Mouse (Mus musculus): ENCODE data around the gene Olfr1204. TPM values are rescaled to one million over a fixed set of nuclear protein-coding genes. Genes with fewer than 3 reads are reported as not detected.

Gene Olfr1204
- total RNA-seq (2015; ENCODE audit: low replicate concordance), result 14.6 TPM in 1 of 2 replicates, not detected in the other
- not detected in 2 replicates for total RNA-seq (2017; ENCODE audit: low replicate concordance)

DNA sequence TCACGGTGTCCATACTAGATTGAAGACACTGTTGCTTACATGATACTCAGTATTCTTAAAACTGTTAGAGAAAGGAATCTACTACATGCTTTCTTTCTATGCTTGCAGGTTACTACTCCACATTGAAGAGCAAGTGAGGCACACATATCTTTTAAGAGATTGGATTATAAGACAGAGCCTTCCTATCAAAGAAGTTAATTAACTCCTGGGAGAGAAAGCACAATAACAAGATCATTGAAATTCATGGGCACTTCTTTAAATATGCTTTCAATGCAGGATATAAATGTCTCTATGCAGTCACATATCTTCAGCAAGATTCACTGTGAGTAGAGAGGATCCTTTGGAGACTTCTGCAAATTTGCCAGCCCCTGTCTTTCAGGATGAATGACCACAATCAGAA, at the start of gene Olfr1204:
Olfr1204 (plus strand) TSS at position 301 of the 400 bp plus-strand sequence.
- ATAC-seq (replicated peaks; ENCODE audit: low FRiP score, poor library complexity, severe bottlenecking), result no peak

DNA sequence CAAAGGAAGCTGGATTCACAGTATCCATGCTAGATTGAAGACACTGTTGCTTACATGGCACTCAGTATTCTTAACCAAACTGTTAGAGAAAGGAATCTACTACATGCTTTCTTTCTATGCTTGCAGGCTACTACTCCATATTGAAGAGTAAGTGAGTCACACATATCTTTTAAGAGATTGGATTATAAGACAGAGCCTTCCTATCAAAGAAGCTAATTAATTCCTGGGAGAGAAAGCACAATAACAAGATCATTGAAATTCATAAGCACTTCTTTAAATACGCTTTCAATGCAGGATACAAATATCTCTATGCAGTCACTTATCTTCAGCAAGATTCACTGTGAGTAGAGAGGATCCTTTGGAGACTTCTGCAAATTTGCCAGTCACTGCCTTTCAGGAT, 34.9 kb upstream of the Olfr1204 start, which contains the start of gene Olfr1202:
Olfr1202 (plus strand) TSS at position 301 of the 400 bp plus-strand sequence.
- no peak for ATAC-seq (replicated peaks; ENCODE audit: low FRiP score, poor library complexity, severe bottlenecking)

DNA sequence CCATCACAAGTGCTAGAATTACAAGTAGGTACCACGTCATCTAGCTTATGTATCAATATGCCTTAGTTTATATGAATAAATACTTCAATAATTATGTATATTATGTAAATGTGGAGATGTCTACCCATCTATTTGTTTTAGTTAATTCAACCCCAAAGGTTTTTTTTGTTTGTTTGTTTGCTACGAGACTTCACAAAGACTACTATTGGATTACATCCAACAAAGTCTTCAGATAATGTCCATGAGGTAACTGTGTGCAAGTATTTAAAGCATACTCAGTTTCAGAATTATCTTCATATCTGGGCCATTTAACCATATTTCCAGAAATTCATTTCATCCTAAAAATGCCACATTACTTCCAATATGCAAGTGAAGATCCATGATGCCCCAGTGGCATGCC, 19.7 kb upstream of the Olfr1204 start, which contains the start of gene Olfr1205:
Olfr1205 (plus strand) TSS at position 301 of the 400 bp plus-strand sequence.
- no peak for ATAC-seq (replicated peaks; ENCODE audit: low FRiP score, poor library complexity, severe bottlenecking)

DNA sequence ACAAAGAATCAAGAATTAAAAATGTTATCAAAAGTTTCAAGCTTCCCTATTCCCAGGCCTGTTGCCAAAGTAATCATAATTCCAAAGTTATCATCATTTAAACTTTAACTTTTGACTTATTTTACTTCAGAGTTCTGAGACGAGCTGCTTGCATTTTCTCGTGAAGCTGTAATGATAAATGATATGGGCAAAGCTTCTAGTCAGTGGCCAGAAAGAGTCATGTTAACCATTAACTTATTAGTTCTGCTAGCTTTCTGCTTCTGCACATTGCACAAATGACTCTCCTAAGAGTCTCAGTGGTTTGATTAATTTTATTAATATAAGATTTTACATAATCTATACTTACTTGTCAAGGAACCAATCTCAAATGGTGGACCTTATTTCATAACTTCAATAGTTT, 10.6 kb upstream of the Olfr1204 start:
- ATAC-seq (replicated peaks; ENCODE audit: low FRiP score, poor library complexity, severe bottlenecking), result no peak

DNA sequence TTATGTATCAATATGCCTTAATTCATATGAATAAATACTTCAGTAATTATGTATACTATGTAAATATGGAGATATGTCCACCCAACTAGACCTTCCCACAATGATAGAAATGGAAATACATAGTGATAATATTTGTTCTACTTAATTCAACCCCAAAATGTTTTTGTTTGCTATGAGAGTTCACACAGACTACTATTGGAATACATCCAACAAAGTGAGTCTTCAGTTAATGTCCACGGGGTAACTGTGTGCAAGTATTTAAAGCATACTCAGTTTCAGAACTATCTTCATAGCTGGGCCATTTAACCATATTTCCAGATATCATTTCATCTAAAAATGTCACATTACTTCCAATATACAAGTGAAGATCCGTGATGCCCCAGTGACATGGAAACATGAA, 13.8 kb downstream of the Olfr1204 start, which contains the start of gene Olfr1206:
Olfr1206 (plus strand) TSS at position 301 of the 400 bp plus-strand sequence.
- ATAC-seq (replicated peaks; ENCODE audit: low FRiP score, poor library complexity, severe bottlenecking), result no peak

DNA sequence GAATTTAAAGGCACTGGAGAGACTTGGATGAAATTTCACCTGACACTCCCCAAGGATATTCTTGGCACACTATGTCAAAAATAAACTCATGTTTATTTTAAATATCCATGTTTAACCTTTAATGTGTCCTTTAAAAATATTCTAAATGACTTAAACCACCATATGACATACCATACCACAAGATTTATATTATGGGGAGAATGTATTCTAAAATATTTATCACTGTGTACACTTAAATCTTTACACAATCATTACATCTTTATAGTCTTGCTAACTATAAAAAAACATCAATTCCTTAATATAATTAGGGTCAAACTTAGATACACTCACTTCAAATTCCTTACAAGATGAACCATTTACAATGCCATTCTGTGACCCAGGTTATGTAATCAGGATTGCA, 53.1 kb downstream of the Olfr1204 start, which contains the start of gene Olfr1208:
Olfr1208 (minus strand) TSS at position 101 of the 400 bp plus-strand sequence.
- no peak for ATAC-seq (replicated peaks; ENCODE audit: low FRiP score, poor library complexity, severe bottlenecking)

Other genes with a start within 250 kb of the Olfr1204 start
- gene Olfr1191-ps1, start 208.8 kb upstream of the Olfr1204 start, total RNA-seq (2015; ENCODE audit: low replicate concordance), result not detected in 2 replicates
- gene Olfr1191-ps1, start 208.8 kb upstream of the Olfr1204 start, total RNA-seq (2017; ENCODE audit: low replicate concordance), result not detected in 2 replicates
- gene Olfr1192-ps1, start 200.8 kb upstream of the Olfr1204 start, total RNA-seq (2015; ENCODE audit: low replicate concordance), result not detected in 2 replicates
- gene Olfr1192-ps1, start 200.8 kb upstream of the Olfr1204 start, total RNA-seq (2017; ENCODE audit: low replicate concordance), result 0.14 TPM in 1 of 2 replicates, not detected in the other
- gene Olfr1193, start 173.7 kb upstream of the Olfr1204 start, total RNA-seq (2015; ENCODE audit: low replicate concordance), result not detected in 2 replicates
- not detected in 2 replicates for gene Olfr1193, start 173.7 kb upstream of the Olfr1204 start, total RNA-seq (2017; ENCODE audit: low replicate concordance)
- gene Olfr1195, start 160.1 kb upstream of the Olfr1204 start, total RNA-seq (2015; ENCODE audit: low replicate concordance), result not detected in 2 replicates
- gene Olfr1195, start 160.1 kb upstream of the Olfr1204 start, total RNA-seq (2017; ENCODE audit: low replicate concordance), result not detected in 2 replicates
- not detected in 2 replicates for gene Olfr1196, start 144.7 kb upstream of the Olfr1204 start, total RNA-seq (2015; ENCODE audit: low replicate concordance)
- gene Olfr1196, start 144.7 kb upstream of the Olfr1204 start, total RNA-seq (2017; ENCODE audit: low replicate concordance), result not detected in 2 replicates
- gene Olfr1197, start 116.9 kb upstream of the Olfr1204 start, total RNA-seq (2015; ENCODE audit: low replicate concordance), result not detected in 2 replicates
- not detected in 2 replicates for gene Olfr1197, start 116.9 kb upstream of the Olfr1204 start, total RNA-seq (2017; ENCODE audit: low replicate concordance)
- not detected in 2 replicates for gene Olfr1198, start 97.9 kb upstream of the Olfr1204 start, total RNA-seq (2015; ENCODE audit: low replicate concordance)
- not detected in 2 replicates for gene Olfr1198, start 97.9 kb upstream of the Olfr1204 start, total RNA-seq (2017; ENCODE audit: low replicate concordance)
- not detected in 2 replicates for gene Olfr1199, start 88.8 kb upstream of the Olfr1204 start, total RNA-seq (2015; ENCODE audit: low replicate concordance)
- gene Olfr1199, start 88.8 kb upstream of the Olfr1204 start, total RNA-seq (2017; ENCODE audit: low replicate concordance), result not detected in 2 replicates
- gene Olfr1200, start 78.8 kb upstream of the Olfr1204 start, total RNA-seq (2015; ENCODE audit: low replicate concordance), result not detected in 2 replicates
- not detected in 2 replicates for gene Olfr1200, start 78.8 kb upstream of the Olfr1204 start, total RNA-seq (2017; ENCODE audit: low replicate concordance)
- not detected in 2 replicates for gene Olfr1201, start 56.3 kb upstream of the Olfr1204 start, total RNA-seq (2015; ENCODE audit: low replicate concordance)
- not detected in 2 replicates for gene Olfr1201, start 56.3 kb upstream of the Olfr1204 start, total RNA-seq (2017; ENCODE audit: low replicate concordance)
- gene Olfr1202, start 34.8 kb upstream of the Olfr1204 start, total RNA-seq (2015; ENCODE audit: low replicate concordance), result not detected in 2 replicates
- not detected in 2 replicates for gene Olfr1202, start 34.8 kb upstream of the Olfr1204 start, total RNA-seq (2017; ENCODE audit: low replicate concordance)
- not detected in 2 replicates for gene Olfr1205, start 19.6 kb upstream of the Olfr1204 start, total RNA-seq (2015; ENCODE audit: low replicate concordance)
- 0.28 TPM in 1 of 2 replicates, not detected in the other for gene Olfr1205, start 19.6 kb upstream of the Olfr1204 start, total RNA-seq (2017; ENCODE audit: low replicate concordance)
- not detected in 2 replicates for gene Olfr1206, start 13.9 kb downstream of the Olfr1204 start, total RNA-seq (2015; ENCODE audit: low replicate concordance)
- gene Olfr1206, start 13.9 kb downstream of the Olfr1204 start, total RNA-seq (2017; ENCODE audit: low replicate concordance), result not detected in 2 replicates
- not detected in 2 replicates for gene Olfr1208, start 53.0 kb downstream of the Olfr1204 start, total RNA-seq (2015; ENCODE audit: low replicate concordance)
- gene Olfr1208, start 53.0 kb downstream of the Olfr1204 start, total RNA-seq (2017; ENCODE audit: low replicate concordance), result not detected in 2 replicates
- not detected in 2 replicates for gene Olfr1209, start 65.9 kb downstream of the Olfr1204 start, total RNA-seq (2015; ENCODE audit: low replicate concordance)
- gene Olfr1209, start 65.9 kb downstream of the Olfr1204 start, total RNA-seq (2017; ENCODE audit: low replicate concordance), result not detected in 2 replicates
- not detected in 2 replicates for gene Olfr1211, start 88.8 kb downstream of the Olfr1204 start, total RNA-seq (2015; ENCODE audit: low replicate concordance)
- gene Olfr1211, start 88.8 kb downstream of the Olfr1204 start, total RNA-seq (2017; ENCODE audit: low replicate concordance), result not detected in 2 replicates
- gene Olfr1212, start 104.7 kb downstream of the Olfr1204 start, total RNA-seq (2015; ENCODE audit: low replicate concordance), result not detected in 2 replicates
- 0.43 TPM in 1 of 2 replicates, not detected in the other for gene Olfr1212, start 104.7 kb downstream of the Olfr1204 start, total RNA-seq (2017; ENCODE audit: low replicate concordance)
- not detected in 2 replicates for gene Gm13762, start 131.0 kb downstream of the Olfr1204 start, total RNA-seq (2015; ENCODE audit: low replicate concordance)
- gene Gm13762, start 131.0 kb downstream of the Olfr1204 start, total RNA-seq (2017; ENCODE audit: low replicate concordance), result not detected in 2 replicates
- gene Olfr1214, start 143.4 kb downstream of the Olfr1204 start, total RNA-seq (2015; ENCODE audit: low replicate concordance), result not detected in 2 replicates
- not detected in 2 replicates for gene Olfr1214, start 143.4 kb downstream of the Olfr1204 start, total RNA-seq (2017; ENCODE audit: low replicate concordance)
- gene Olfr1215, start 157.7 kb downstream of the Olfr1204 start, total RNA-seq (2015; ENCODE audit: low replicate concordance), result not detected in 2 replicates
- not detected in 2 replicates for gene Olfr1215, start 157.7 kb downstream of the Olfr1204 start, total RNA-seq (2017; ENCODE audit: low replicate concordance)
- gene Olfr1216, start 169.0 kb downstream of the Olfr1204 start, total RNA-seq (2015; ENCODE audit: low replicate concordance), result not detected in 2 replicates
- gene Olfr1216, start 169.0 kb downstream of the Olfr1204 start, total RNA-seq (2017; ENCODE audit: low replicate concordance), result not detected in 2 replicates
- gene Olfr1217, start 182.8 kb downstream of the Olfr1204 start, total RNA-seq (2015; ENCODE audit: low replicate concordance), result not detected in 2 replicates
- not detected in 2 replicates for gene Olfr1217, start 182.8 kb downstream of the Olfr1204 start, total RNA-seq (2017; ENCODE audit: low replicate concordance)
- gene Olfr1218, start 211.9 kb downstream of the Olfr1204 start, total RNA-seq (2015; ENCODE audit: low replicate concordance), result not detected in 2 replicates
- 0.14 TPM in 1 of 2 replicates, not detected in the other for gene Olfr1218, start 211.9 kb downstream of the Olfr1204 start, total RNA-seq (2017; ENCODE audit: low replicate concordance)
- gene Olfr1219, start 234.2 kb downstream of the Olfr1204 start, total RNA-seq (2015; ENCODE audit: low replicate concordance), result not detected in 2 replicates
- 0.09 TPM in 1 of 2 replicates, not detected in the other for gene Olfr1219, start 234.2 kb downstream of the Olfr1204 start, total RNA-seq (2017; ENCODE audit: low replicate concordance)

Data from erythroblast, adult 5-6 weeks (primary cell).